Mouse (Mus musculus) hindbrain, postnatal 0 days (tissue): ENCODE results near the gene Cd59a. TPM values are rescaled to one million over a fixed set of nuclear protein-coding genes. Genes with fewer than 3 reads are reported as not detected.
"Not testable (repeated sequence)": the region's sequence is repeated elsewhere in the genome, so short reads cannot be mapped to it uniquely, and the experiment has no call there.

Experiments
- ATAC-seq: fragments of 200-750 bp; cut with Nextera tagmentation; 2 replicates; pipeline ENCODE4 v1.8.0; 2017; ENCODE audit warnings: mild to moderate bottlenecking, moderate TSS enrichment, moderate library complexity
- DNase-seq: peaks from one replicate; pipeline ENCODE4 v3.0.0-alpha.2; 2015; ENCODE audit warnings: low spot score
- H3K27ac ChIP-seq: fragments of 300-500 bp; sonication (generic); 2 replicates; pipeline ENCODE4 v1.5.1; 2014; ENCODE audit warnings: mild to moderate bottlenecking
- H3K27me3 ChIP-seq: fragments of 300-500 bp; sonication (generic); 2 replicates; pipeline ENCODE4 v1.6.1; 2014; ENCODE audit warnings: low read length, mixed read lengths; ENCODE audit not compliant: insufficient read depth
- H3K36me3 ChIP-seq: fragments of 300-500 bp; sonication (generic); 2 replicates; pipeline ENCODE4 v1.6.1; 2014; ENCODE audit warnings: low read length, mixed read lengths; ENCODE audit not compliant: insufficient read depth
- H3K4me1 ChIP-seq: fragments of 300-500 bp; sonication (generic); 2 replicates; pipeline ENCODE4 v1.6.1; 2014; ENCODE audit warnings: antibody characterized with exemption, low read length, mixed read lengths; ENCODE audit not compliant: insufficient read depth
- H3K4me2 ChIP-seq: fragments of 300-500 bp; sonication (generic); 2 replicates; pipeline ENCODE4 v1.6.1; 2014; ENCODE audit warnings: low read depth, mild to moderate bottlenecking, low read length, moderate library complexity, mixed read lengths
- H3K4me3 ChIP-seq: fragments of 300-500 bp; sonication (generic); 2 replicates; pipeline ENCODE4 v1.5.1; 2014; ENCODE audit warnings: low read length
- H3K9ac ChIP-seq: fragments of 300-500 bp; sonication (generic); replicated peaks from 2 replicates; pipeline ENCODE4 v1.6.1; 2014; ENCODE audit warnings: mild to moderate bottlenecking, low read length, moderate library complexity, mixed read lengths
- H3K9me3 ChIP-seq: fragments of 300-500 bp; sonication (generic); 2 replicates; pipeline ENCODE4 v1.6.1; 2016; ENCODE audit warnings: low read length, mixed read lengths
- CTCF ChIP-seq: IDR thresholded peaks from 2 replicates; pipeline ENCODE4 v1.5.1; 2016; ENCODE audit warnings: antibody characterized with exemption, control low read depth, low read depth
- WGBS: fragments of 180-500 bp; shearing (Covaris S2); extraction: QIAGEN DNeasy Blood & Tissue Kit; methylation state at CpG from one replicate; pipeline ENCODE4 v1.1.7; 2014; 5-methylcytosine and 5-hydroxymethylcytosine counted together
- polyA plus RNA-seq: library from polyadenylated mRNA; unstranded; fragments of >200 nt; fragmentation: Nextera tagmentation; extraction: Ambion mirVana; gene quantifications from 2 replicates; pipeline ENCODE4 v1.2.1, GENCODE M21; 2015
- total RNA-seq: library from RNA; depleted of rRNA; stranded (reverse); fragments of >200 nt; gene quantifications from 2 replicates; pipeline ENCODE4 v1.2.3, GENCODE M21; 2014

Cd59a gene
- total and polyA plus RNA-seq, 2 experiments from 2014 or later: 2.9 to 17.0 TPM

DNA sequence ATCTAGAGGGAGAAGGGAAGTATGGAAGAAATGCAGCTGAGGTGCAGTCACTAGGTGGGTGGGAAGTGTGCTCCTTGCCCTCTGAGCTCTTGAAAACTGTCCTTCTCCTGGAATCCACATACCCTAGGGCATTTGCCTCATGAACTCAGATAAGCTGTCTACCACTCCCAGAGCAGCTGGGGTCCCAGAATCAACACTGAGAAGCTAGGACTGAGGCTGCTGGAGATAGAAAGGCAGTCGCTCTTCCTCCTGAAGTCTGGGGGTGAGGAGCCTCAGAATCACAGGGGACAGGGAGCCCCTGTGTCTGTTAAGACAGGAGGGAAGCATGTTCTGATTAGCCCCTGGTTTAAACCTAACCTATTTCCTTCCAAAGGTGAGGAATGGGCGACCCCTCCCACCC, 13.9 kb downstream of the Cd59a start:
- 73% methylated on average over 2 of the region's 2 CpGs for WGBS
- no peak overlapping the region for H3K9ac ChIP-seq
- no peaks in the 10 kb centered on the region for H3K9me3 ChIP-seq
- H3K4me1 ChIP-seq: no peaks in the 10 kb centered on the region
- no peaks in the 10 kb centered on the region for H3K27me3 ChIP-seq
- no peaks in the 10 kb centered on the region for H3K36me3 ChIP-seq
- DNase-seq (no peak), ATAC-seq (no peak)
- H3K4me2 ChIP-seq: no peak overlapping the region
- TF ChIP-seq CTCF: no peak
- H3K27ac ChIP-seq: no peak overlapping the region
- H3K4me3 ChIP-seq: no peak overlapping the region

DNA sequence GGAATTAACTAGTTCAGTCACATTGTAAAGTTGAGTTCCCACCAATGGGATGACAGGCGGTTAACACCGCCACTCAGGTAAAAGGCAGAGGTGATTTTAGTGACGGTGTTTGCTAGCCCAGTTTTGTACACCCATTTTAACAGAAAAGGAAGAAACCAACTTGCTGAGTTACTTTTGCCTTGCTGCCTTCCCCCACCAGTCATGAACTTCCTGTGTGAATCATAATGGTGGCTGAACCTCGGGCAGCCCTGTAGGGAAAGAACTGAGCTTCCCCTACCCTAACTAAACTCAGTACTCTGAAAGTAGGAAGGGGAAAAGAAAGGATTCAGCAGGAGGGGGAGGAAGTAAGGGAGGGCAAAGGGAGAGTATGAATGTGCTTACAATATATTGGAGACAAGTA, 14.4 kb downstream of the Cd59a start:
- H3K4me2 ChIP-seq: no peak overlapping the region
- no peak overlapping the region for H3K9ac ChIP-seq
- 91% methylated on average over 4 of the region's 4 CpGs for WGBS
- DNase-seq (no peak), ATAC-seq (no peak)
- no peaks in the 10 kb centered on the region for H3K4me1 ChIP-seq
- no peak overlapping the region for H3K27ac ChIP-seq
- no peak overlapping the region for H3K4me3 ChIP-seq
- H3K36me3 ChIP-seq: no peaks in the 10 kb centered on the region
- no peaks in the 10 kb centered on the region for H3K27me3 ChIP-seq
- no peak for TF ChIP-seq CTCF
- H3K9me3 ChIP-seq: no peaks in the 10 kb centered on the region

GRCm38 (mm10) chr2:104111170-104111797, 15.7 kb downstream of the Cd59a start:
- not testable (repeated sequence) for H3K27ac ChIP-seq, H3K4me3 ChIP-seq, H3K9me3 ChIP-seq, H3K27me3 ChIP-seq, DNase-seq, H3K4me2 ChIP-seq, H3K4me1 ChIP-seq, H3K9ac ChIP-seq, ATAC-seq, H3K36me3 ChIP-seq
- no CpG with 5 or more reads among the region's 1 CpGs for WGBS

GRCm38 (mm10) chr2:104113563-104113962, 18.0 kb downstream of the Cd59a start:
- H3K4me1 ChIP-seq, H3K9me3 ChIP-seq, H3K27me3 ChIP-seq, H3K4me3 ChIP-seq, DNase-seq, H3K36me3 ChIP-seq, H3K9ac ChIP-seq, H3K27ac ChIP-seq, ATAC-seq, H3K4me2 ChIP-seq: not testable (repeated sequence)

GRCm38 (mm10) chr2:104114898-104115297, 19.3 kb downstream of the Cd59a start:
- no peak overlapping the region for H3K27ac ChIP-seq
- TF ChIP-seq CTCF: no peak
- H3K27me3 ChIP-seq: no peaks in the 10 kb centered on the region
- H3K36me3 ChIP-seq: no peaks in the 10 kb centered on the region
- H3K4me1 ChIP-seq: no peaks in the 10 kb centered on the region
- H3K9ac ChIP-seq: no peak overlapping the region
- H3K4me2 ChIP-seq: no peak overlapping the region
- DNase-seq: no peak
- no peaks in the 10 kb centered on the region for H3K9me3 ChIP-seq
- WGBS: 66% methylated on average over 3 of the region's 3 CpGs
- H3K4me3 ChIP-seq: no peak overlapping the region
- ATAC-seq: no peak

GRCm38 (mm10) chr2:104117173-104117572, 21.6 kb downstream of the Cd59a start:
- not testable (repeated sequence) for DNase-seq, H3K4me2 ChIP-seq, H3K9me3 ChIP-seq, H3K36me3 ChIP-seq, ATAC-seq, H3K9ac ChIP-seq, H3K27ac ChIP-seq, H3K4me1 ChIP-seq, H3K27me3 ChIP-seq, H3K4me3 ChIP-seq

DNA sequence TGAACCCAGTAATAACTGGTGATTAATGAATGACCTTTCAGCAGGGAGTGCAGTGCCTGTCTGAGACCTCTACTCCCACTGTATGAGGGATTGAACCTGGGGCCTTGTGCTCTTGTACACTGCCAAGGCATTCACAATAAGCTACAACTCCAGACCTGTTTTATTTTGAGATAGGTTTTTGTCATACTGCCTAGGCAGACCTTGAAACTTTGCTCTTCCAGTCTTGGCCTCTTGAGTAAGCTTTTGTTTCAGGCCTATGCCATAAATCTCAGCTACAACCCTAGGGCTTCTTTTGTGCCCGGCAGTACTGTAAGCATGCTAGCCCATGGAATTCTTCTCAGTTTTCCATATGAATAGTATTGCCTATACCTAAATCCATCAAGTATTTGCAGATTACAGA, 23.5 kb downstream of the Cd59a start:
- Histone ChIP-seq H3K27ac (no peak overlapping the region), H3K27me3 (no peaks in the 10 kb centered on the region), H3K9ac (no peak overlapping the region), H3K9me3 (no peaks in the 10 kb centered on the region), H3K36me3 (no peaks in the 10 kb centered on the region), H3K4me2 (no peak overlapping the region), H3K4me3 (no peak overlapping the region), H3K4me1 (no peaks in the 10 kb centered on the region)
- WGBS: 60% methylated on average over 1 of the region's 1 CpGs
- ATAC-seq: no peak
- no peak for DNase-seq
- TF ChIP-seq CTCF: no peak
